Mouse (Mus musculus): Measurements from ENCODE around the gene Zmym3.
"Not testable (repeated sequence)": the region's sequence is repeated elsewhere in the genome, so short reads cannot be mapped to it uniquely, and the experiment has no call there.

Zmym3 gene

GRCm38 (mm10) chrX:101376190-101376968 lies 44.3 kb downstream of the Zmym3 start, which contains the start of gene Gjb1:
Gene Gjb1 (plus strand): TSS chrX:101376378.
- CTCF ChIA-PET, result no interaction called here

DNA sequence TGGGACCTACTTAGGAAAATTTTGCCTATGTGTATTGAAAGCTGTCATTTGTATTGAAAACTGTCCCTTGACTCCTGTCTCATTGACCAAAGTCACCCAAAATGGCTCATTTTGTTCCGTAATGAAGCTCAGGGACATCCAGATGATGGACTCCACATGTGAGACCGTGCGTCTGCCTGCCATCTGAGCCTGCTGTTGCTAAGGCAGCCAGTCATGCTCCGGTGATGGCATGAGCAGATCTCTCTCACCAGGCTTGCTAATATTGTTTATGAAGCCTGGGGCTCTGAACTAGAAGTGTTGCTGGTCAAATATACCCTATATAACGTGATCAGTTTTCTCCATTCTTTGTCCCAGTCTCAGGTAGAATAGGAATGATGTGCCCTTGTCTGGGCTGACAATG lies 47.7 kb downstream of the Zmym3 start:
- CTCF ChIA-PET, result no interaction called here

DNA sequence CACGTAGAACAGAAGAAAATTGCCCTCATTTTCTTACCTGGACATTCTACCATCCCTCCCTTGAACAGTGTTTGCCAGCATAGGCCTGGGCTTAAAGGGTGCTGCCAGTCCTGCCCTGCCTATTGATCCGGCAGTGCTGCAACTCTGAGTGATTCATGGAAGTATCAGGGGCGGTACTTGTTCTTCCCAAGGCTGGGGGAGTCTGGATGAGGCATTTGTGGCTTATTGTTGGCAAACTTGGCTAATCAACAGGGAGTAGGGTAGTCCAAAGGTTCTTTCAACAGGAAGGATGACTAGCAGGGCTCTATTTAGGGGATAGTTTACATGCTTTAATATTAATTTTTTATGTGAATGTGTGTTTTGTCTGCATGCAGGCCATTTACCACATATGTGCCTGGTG lies 50.1 kb downstream of the Zmym3 start:
- CTCF ChIA-PET, result no interaction called here

- CTCF ChIA-PET, result no interaction called here
These were observed 51.6 kb downstream of the Zmym3 start for GRCm38 (mm10) chrX:101369001-101369400.

DNA sequence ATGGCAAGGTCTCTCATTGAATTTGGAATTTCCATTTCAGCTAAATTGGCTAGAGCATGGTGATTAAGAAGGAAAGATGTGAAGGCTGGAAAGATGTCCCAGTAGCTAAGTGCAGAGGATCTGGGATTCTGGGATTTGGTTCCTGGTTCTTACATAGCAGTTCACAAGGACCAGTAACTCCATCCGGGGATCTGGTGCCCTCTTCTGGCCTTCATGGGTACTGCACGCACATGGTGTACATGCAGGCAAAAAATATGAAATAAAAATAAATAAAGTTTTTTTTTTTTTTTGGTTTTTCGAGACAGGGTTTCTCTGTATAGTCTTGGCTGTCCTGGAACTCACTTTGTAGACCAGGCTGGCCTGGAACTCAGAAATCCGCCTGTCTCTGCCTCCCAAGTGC lies 61.7 kb downstream of the Zmym3 start:
- CTCF ChIA-PET, result not testable (repeated sequence)
